Mouse (Mus musculus): ENCODE data around the gene Fsd1.

DNA sequence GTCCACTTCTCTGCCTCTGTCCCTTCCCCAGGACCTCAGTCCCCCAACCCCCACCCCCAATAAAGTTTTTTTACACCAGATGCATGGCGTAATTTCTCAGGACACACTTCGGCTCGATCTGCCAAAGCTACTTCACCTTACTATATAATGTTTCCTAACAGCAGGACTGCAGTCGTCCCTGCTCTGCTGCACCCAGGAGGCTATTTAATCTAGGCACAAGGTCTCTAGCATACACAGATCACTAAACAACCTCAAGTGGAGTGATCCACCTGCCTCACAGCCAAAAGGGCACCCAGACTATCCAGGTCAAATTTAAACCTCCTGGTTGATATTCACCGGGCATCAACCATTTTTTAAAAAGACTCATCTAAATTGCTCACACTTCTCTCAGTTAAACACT lies 40.6 kb upstream of the Fsd1 start:
- TF ChIP-seq CTCF (IDR thresholded peaks at IDR 0.05) (no peak), POLR2A (IDR thresholded peaks at IDR 0.05; ENCODE audit: insufficient read depth, low read depth, low read length) (no peak)

All from heart, adult 2 months (tissue).